Mouse (Mus musculus): ENCODE results near the gene Ankrd33b.

DNA sequence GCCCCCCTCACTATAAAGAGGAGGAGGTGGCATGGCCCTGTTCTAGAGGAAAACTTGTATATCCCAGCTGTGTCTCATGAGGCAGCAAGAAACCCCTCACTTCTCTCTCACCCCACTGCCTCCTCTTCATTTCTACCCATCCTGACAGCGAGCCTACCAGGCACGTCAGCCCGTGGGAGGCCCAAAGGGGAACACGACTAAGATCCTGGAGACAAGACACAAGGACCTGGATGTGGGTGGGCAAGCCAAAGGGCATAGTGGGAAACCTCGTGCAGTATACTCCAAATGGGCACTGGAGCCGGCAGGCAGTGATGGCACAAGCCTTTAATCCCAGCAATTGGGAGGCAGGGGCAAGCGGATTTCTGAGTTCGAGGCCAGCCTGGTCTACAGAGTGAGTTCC lies 1.0 kb upstream of the Ankrd33b start:
- no peak for TF ChIP-seq CTCF (IDR thresholded peaks at IDR 0.05; ENCODE audit: low read depth, low read length)
- no peak for TF ChIP-seq GATA1 (IDR thresholded peaks at IDR 0.05; ENCODE audit: borderline replicate concordance, low read length)
- no peak for TF ChIP-seq TAL1 (conservative IDR thresholded peaks at IDR 0.05; ENCODE audit: low read depth, low read length)
- TF ChIP-seq GATA2 (IDR thresholded peaks at IDR 0.05; ENCODE audit: borderline replicate concordance, low read depth, low read length): no peak
